Mouse (Mus musculus) heart, postnatal 0 days (tissue): ENCODE measurements at regions not wholly inside any gene's neighbourhood (a gene's known extent, or its start where the extent isn't known, plus 50 kb on each side); places are given as distances from the start of the nearest gene placed in this dataset.

Experiments used
- ATAC-seq: fragments of 200-750 bp; cut with Nextera tagmentation; 2 replicates; pipeline ENCODE4 v1.8.0; 2017; ENCODE audit warnings: low read depth, moderate number of reproducible peaks, moderate library complexity; ENCODE audit not compliant: insufficient read depth
- DNase-seq: peaks from one replicate; pipeline ENCODE4 v3.0.0-alpha.2; 2016; ENCODE audit warnings: low spot score
- H3K27ac ChIP-seq: fragments of 300-500 bp; sonication (generic); 2 replicates; pipeline ENCODE4 v1.5.1; 2014; ENCODE audit warnings: low read depth, mild to moderate bottlenecking
- H3K27me3 ChIP-seq: fragments of 300-500 bp; sonication (generic); 2 replicates; pipeline ENCODE4 v1.6.1; 2014; ENCODE audit warnings: low read length, mixed read lengths; ENCODE audit not compliant: control insufficient read depth, insufficient read depth
- H3K36me3 ChIP-seq: fragments of 300-500 bp; sonication (generic); replicated peaks from 2 replicates; pipeline ENCODE4 v1.6.1; 2014; ENCODE audit warnings: low read length, mixed read lengths; ENCODE audit not compliant: control insufficient read depth, insufficient read depth
- H3K4me1 ChIP-seq: fragments of 300-500 bp; sonication (generic); 2 replicates; pipeline ENCODE4 v1.6.1; 2014; ENCODE audit warnings: antibody characterized with exemption; ENCODE audit not compliant: control insufficient read depth, insufficient read depth
- H3K4me2 ChIP-seq: fragments of 300-500 bp; sonication (generic); 2 replicates; pipeline ENCODE4 v1.6.1; 2014; ENCODE audit warnings: low read depth, mild to moderate bottlenecking, low read length, moderate library complexity
- H3K4me3 ChIP-seq: fragments of 300-500 bp; sonication (generic); 2 replicates; pipeline ENCODE4 v1.5.1; 2014; ENCODE audit warnings: low read depth, low read length
- H3K9ac ChIP-seq: fragments of 300-500 bp; sonication (generic); replicated peaks from 2 replicates; pipeline ENCODE4 v1.6.1; 2014; ENCODE audit warnings: low read depth, low read length, mixed read lengths
- H3K9me3 ChIP-seq: fragments of 300-500 bp; sonication (generic); replicated peaks from 2 replicates; pipeline ENCODE4 v1.6.1; 2016; ENCODE audit warnings: low read length; ENCODE audit not compliant: control insufficient read depth
- CTCF ChIP-seq: IDR thresholded peaks from 2 replicates; pipeline ENCODE4 v1.5.1; 2016; ENCODE audit warnings: antibody characterized with exemption, control low read depth, low read depth
- EP300 ChIP-seq: IDR thresholded peaks from 2 replicates; pipeline ENCODE4 v1.6.1; 2016; ENCODE audit warnings: antibody characterized with exemption, low read depth
- WGBS: fragments of 180-500 bp; shearing (Covaris S2); extraction: QIAGEN DNeasy Blood & Tissue Kit; methylation state at CpG from one replicate; pipeline ENCODE4 v1.1.7; 2014; 5-methylcytosine and 5-hydroxymethylcytosine counted together

GRCm38 (mm10) chr4:75812266-75812665 is 534.2 kb upstream of the Dmac1 start:
- H3K27ac ChIP-seq = no peak overlapping the region
- no peaks in the 10 kb centered on the region for H3K9me3 ChIP-seq
- no peak overlapping the region for H3K4me2 ChIP-seq
- H3K4me1 ChIP-seq = no peaks in the 10 kb centered on the region
- H3K36me3 ChIP-seq = no peaks in the 10 kb centered on the region
- no peaks in the 10 kb centered on the region for H3K27me3 ChIP-seq
- H3K4me3 ChIP-seq = no peak overlapping the region
- ATAC-seq = no peak
- TF ChIP-seq EP300 (no peak), CTCF (no peak)
- DNase-seq = no peak
- H3K9ac ChIP-seq = no peak overlapping the region
- whole genome bisulfite sequencing = 76% methylated on average over 2 of the region's 2 CpGs

GRCm38 (mm10) chr4:75801870-75802269 is 523.8 kb upstream of the Dmac1 start:
- Histone ChIP-seq H3K4me1 (no peaks in the 10 kb centered on the region), H3K27me3 (no peaks in the 10 kb centered on the region), H3K36me3 (no peaks in the 10 kb centered on the region), H3K4me2 (no peak overlapping the region), H3K27ac (no peak overlapping the region), H3K4me3 (no peak overlapping the region), H3K9ac (no peak overlapping the region), H3K9me3 (no peaks in the 10 kb centered on the region)
- DNase-seq = no peak
- WGBS = 44% methylated on average over 4 of the region's 4 CpGs
- TF ChIP-seq CTCF (no peak), EP300 (no peak)
- ATAC-seq = no peak

- Histone ChIP-seq H3K36me3 (no peaks in the 10 kb centered on the region), H3K4me2 (no peak overlapping the region), H3K27ac (no peak overlapping the region), H3K27me3 (no peaks in the 10 kb centered on the region), H3K4me1 (no peaks in the 10 kb centered on the region), H3K9me3 (no peaks in the 10 kb centered on the region), H3K9ac (no peak overlapping the region), H3K4me3 (no peak overlapping the region)
- no peak for TF ChIP-seq EP300
- TF ChIP-seq CTCF = no peak
- DNase-seq (no peak), ATAC-seq (no peak)
- WGBS = 76% methylated on average over 4 of the region's 4 CpGs
Observed at GRCm38 (mm10) chr4:75801156-75801555, 523.1 kb upstream of the Dmac1 start.

- Histone ChIP-seq H3K4me2 (no peak overlapping the region), H3K9me3 (no peaks in the 10 kb centered on the region), H3K36me3 (no peaks in the 10 kb centered on the region), H3K27me3 (no peaks in the 10 kb centered on the region), H3K4me1 (no peaks in the 10 kb centered on the region), H3K9ac (no peak overlapping the region), H3K4me3 (no peak overlapping the region), H3K27ac (no peak overlapping the region)
- ATAC-seq (no peak), DNase-seq (no peak)
- TF ChIP-seq EP300 (no peak), CTCF (no peak)
Observed at GRCm38 (mm10) chr4:75791789-75792188, 513.7 kb upstream of the Dmac1 start.

- Histone ChIP-seq H3K4me2 (no peak overlapping the region), H3K9ac (no peak overlapping the region), H3K27ac (no peak overlapping the region), H3K9me3 (no peaks in the 10 kb centered on the region), H3K4me3 (no peak overlapping the region), H3K36me3 (no peaks in the 10 kb centered on the region), H3K27me3 (no peaks in the 10 kb centered on the region), H3K4me1 (no peaks in the 10 kb centered on the region)
- no peak for ATAC-seq
- 89% methylated on average over 1 of the region's 1 CpGs for WGBS
- DNase-seq = no peak
- TF ChIP-seq EP300 = no peak
- no peak for TF ChIP-seq CTCF
Observed at GRCm38 (mm10) chr4:75790920-75791589, 513.0 kb upstream of the Dmac1 start.

- no peaks in the 10 kb centered on the region for H3K4me1 ChIP-seq
- H3K27ac ChIP-seq = no peak overlapping the region
- no peaks in the 10 kb centered on the region for H3K9me3 ChIP-seq
- DNase-seq (no peak), ATAC-seq (no peak)
- 73% methylated on average over 3 of the region's 3 CpGs for WGBS
- no peak overlapping the region for H3K4me2 ChIP-seq
- TF ChIP-seq CTCF (no peak), EP300 (no peak)
- H3K36me3 ChIP-seq = no peaks in the 10 kb centered on the region
- no peak overlapping the region for H3K9ac ChIP-seq
- no peak overlapping the region for H3K4me3 ChIP-seq
- H3K27me3 ChIP-seq = no peaks in the 10 kb centered on the region
Observed at GRCm38 (mm10) chr4:75787405-75787804, 509.3 kb upstream of the Dmac1 start.
